Mouse (Mus musculus) Patski (cell line): ENCODE data around the gene Gm20388. TPM values are rescaled to one million over a fixed set of nuclear protein-coding genes. Genes with fewer than 3 reads are reported as not detected.

ENCODE experiments used
- ATAC-seq: fragments of 100-300 bp; one replicate; pipeline ENCODE4 v1.8.0; 2021
- CTCF ChIA-PET: fragments of 350-600 bp; sonication (Branson Sonifier 250); formaldehyde crosslinking; loops from one replicate; lab custom pipeline; 2022; ENCODE audit warnings: inconsistent platforms; lab: Charles Lee
- POLR2A ChIA-PET: fragments of 350-600 bp; sonication (Branson Sonifier 250); formaldehyde crosslinking; loops from one replicate; lab custom pipeline; 2022; ENCODE audit warnings: antibody characterized with exemption, inconsistent platforms; lab: Charles Lee
- DNase-seq: peaks from one replicate; pipeline ENCODE4 v3.0.0-alpha.2; 2011; ENCODE audit warnings: low read depth, low spot score
- H3K27me3 ChIP-seq: fragments of 371-371 bp; one replicate; pipeline ENCODE4 v1.5.1; 2021
- CTCF ChIP-seq: fragments of 100-300 bp; IDR thresholded peaks from one replicate; pipeline ENCODE4 v1.5.1; 2021
- in situ Hi-C: fragments of 300-500 bp; cut with MboI; formaldehyde crosslinking; loops from 3 replicates; pipeline ENCODE4 v1.11.1; 2018; ENCODE audit warnings: low pct_unique_long_range_greater_than_20kb, mixed read lengths
- polyA plus RNA-seq: library from polyadenylated mRNA; unstranded; gene quantifications from one replicate; pipeline ENCODE4 v1.2.3, GENCODE M21; 2021

Gm20388 gene
- polyA plus RNA-seq, 1 experiment from 2014 or later = 86.7 TPM

GRCm38 (mm10) chr8:121379387-121379786 lies 1468.7 kb downstream of the Gm20388 start:
- no peaks in the 10 kb centered on the region for H3K27me3 ChIP-seq
- ATAC-seq (no peak), DNase-seq (no peak)
- TF ChIP-seq CTCF = no peak
- ChIA-PET CTCF (no interaction called here), POLR2A (no interaction called here)
- in situ Hi-C loops = no loop called here

DNA sequence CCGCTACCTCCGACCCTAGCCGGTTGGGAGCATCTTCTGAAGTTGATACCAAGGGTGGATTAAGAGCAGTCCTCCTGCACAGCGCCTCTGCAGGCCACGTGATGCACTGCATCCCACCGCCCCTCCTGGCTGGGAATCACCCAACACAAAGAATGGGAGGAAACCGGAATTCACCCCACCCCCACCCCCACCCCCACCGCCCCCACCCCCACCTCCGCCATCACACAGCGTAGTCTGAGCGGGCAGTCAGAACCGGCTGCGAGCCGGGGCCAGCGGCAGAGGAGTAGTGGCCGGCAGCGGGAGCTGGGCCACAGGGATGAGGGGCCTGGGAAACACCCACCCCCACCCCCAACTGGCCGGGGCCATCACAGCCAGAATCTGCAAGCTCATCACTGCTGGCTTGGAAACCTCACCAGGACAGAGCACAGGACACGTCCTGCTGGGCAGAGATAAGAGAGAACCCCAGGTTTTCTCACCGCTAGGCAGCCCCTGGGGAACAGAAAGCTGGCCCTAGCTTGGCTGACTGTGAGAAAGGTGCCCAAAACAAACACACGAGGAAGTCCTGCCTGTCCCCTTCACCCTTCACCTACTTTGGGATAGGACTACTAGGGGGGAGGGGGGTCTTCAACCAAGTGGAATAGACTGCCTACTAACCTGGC lies 1472.1 kb downstream of the Gm20388 start:
- POLR2A ChIA-PET = interaction anchor here (0.6 to 1.1 kb wide), 2 partner anchors 12 to 271 kb away, joined by 3 read pairs; no protein-coding TSS in a partner anchor
- CTCF ChIA-PET = interaction anchor here (1.0 kb wide), 1 partner anchor 10 kb away, joined by 5 read pairs; no protein-coding TSS in a partner anchor
- DNase-seq = no peak
- no peak for TF ChIP-seq CTCF
- ATAC-seq = no peak
- H3K27me3 ChIP-seq = no peaks in the 10 kb centered on the region
- in situ Hi-C loops = no loop called here

- no peak for TF ChIP-seq CTCF
- ATAC-seq = no peak
- ChIA-PET CTCF (no interaction called here), POLR2A (no interaction called here)
- no peak for DNase-seq
- H3K27me3 ChIP-seq = no peaks in the 10 kb centered on the region
- in situ Hi-C loops = no loop called here
Measured at GRCm38 (mm10) chr8:121385540-121385939, 1474.9 kb downstream of the Gm20388 start.

GRCm38 (mm10) chr8:121390608-121391007 lies 1480.0 kb downstream of the Gm20388 start:
- DNase-seq (no peak), ATAC-seq (no peak)
- no peak for TF ChIP-seq CTCF
- CTCF ChIA-PET = interaction anchor here (1.0 to 1.3 kb wide), 2 partner anchors 173 to 277 kb away, joined by 3 read pairs; no protein-coding TSS in a partner anchor
- in situ Hi-C loops = loop anchor here (10.0 kb wide), 1 partner anchor 156 kb away; no protein-coding TSS in a partner anchor
- H3K27me3 ChIP-seq = peaks cover 25% of the 10 kb centered on the region
- POLR2A ChIA-PET = no interaction called here

DNA sequence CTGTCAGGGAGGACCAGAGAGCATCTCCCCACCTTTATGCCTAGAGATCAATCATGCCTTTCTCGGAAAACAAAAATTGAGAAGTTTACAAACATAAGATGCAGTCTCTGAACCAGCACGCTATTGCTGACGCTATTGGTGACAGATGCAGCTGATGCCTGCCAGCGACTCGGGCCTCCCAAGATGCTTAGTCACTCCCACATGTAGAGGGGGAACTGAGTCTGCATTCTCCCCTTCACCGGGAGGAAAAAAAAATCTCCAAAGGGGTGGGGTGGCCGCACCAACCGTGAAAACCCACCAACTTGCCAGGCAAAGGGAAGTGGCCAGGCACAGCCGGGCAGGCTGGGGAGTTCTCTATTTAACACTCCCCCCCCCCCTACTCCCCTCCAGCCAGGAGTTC lies 1480.6 kb downstream of the Gm20388 start:
- no peak for TF ChIP-seq CTCF
- peaks cover 25% of the 10 kb centered on the region for H3K27me3 ChIP-seq
- DNase-seq (no peak), ATAC-seq (no peak)
- CTCF ChIA-PET = interaction anchor here (1.0 to 1.6 kb wide), 4 partner anchors 123 to 293 kb away, joined by 3 to 7 read pairs (median 3); no protein-coding TSS in a partner anchor
- POLR2A ChIA-PET = no interaction called here
- in situ Hi-C loops = loop anchor here (10.0 kb wide), 1 partner anchor 156 kb away; no protein-coding TSS in a partner anchor

DNA sequence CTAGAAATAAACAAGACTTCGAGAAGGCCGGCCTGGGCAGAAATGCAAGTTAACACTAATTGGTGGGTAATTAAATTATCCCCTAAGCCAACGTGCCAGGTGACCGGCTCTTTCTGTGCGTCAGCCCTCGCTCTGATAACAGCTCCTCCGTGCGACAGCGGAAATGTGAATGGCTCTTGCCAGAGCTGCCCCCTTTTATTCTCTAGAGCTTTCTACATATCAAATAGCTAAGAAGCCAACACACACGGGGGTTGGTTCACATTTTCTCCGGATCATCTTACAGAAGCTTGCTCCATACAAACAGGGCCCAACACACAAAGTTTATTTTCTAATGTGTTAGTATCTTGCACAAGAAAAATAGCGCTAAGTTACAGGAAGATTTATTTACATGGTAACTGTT lies 1481.1 kb downstream of the Gm20388 start:
- DNase-seq = no peak
- H3K27me3 ChIP-seq = peaks cover 25% of the 10 kb centered on the region
- in situ Hi-C loops = loop anchor here (10.0 kb wide), 1 partner anchor 157 kb away; no protein-coding TSS in a partner anchor
- POLR2A ChIA-PET = no interaction called here
- ATAC-seq = no peak
- no peak for TF ChIP-seq CTCF
- CTCF ChIA-PET = interaction anchor here (1.3 to 1.6 kb wide), 6 partner anchors 22 to 294 kb away, joined by 3 to 7 read pairs (median 3); no protein-coding TSS in a partner anchor

DNA sequence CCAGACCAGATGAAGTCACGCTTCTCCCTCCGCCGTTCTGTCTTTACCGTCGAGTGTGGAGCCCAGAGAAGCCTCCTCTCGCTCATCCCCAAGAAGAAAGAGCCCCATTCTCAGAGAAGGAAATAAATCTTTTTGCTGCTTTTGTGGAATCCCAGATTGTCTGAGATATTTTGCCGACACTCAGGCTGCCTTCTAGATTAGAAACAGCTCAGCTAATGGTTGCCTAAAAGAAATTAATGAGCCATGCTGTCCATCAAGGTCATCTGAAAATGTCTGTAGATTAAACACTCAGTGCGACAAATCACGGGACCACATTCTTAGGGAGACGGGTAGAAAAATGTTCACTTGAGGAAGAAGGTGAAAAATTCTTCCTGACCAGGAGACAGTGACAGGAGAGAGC lies 1481.8 kb downstream of the Gm20388 start:
- ChIA-PET CTCF (interaction anchor here (0.6 to 1.6 kb wide), 8 partner anchors 9 to 294 kb away, joined by 3 to 7 read pairs (median 4); no protein-coding TSS in a partner anchor), POLR2A (no interaction called here)
- no peak for TF ChIP-seq CTCF
- in situ Hi-C loops = loop anchor here (10.0 kb wide), 1 partner anchor 158 kb away; no protein-coding TSS in a partner anchor
- DNase-seq = peak; percentile 13
- peaks cover 25% of the 10 kb centered on the region for H3K27me3 ChIP-seq
- ATAC-seq = no peak

DNA sequence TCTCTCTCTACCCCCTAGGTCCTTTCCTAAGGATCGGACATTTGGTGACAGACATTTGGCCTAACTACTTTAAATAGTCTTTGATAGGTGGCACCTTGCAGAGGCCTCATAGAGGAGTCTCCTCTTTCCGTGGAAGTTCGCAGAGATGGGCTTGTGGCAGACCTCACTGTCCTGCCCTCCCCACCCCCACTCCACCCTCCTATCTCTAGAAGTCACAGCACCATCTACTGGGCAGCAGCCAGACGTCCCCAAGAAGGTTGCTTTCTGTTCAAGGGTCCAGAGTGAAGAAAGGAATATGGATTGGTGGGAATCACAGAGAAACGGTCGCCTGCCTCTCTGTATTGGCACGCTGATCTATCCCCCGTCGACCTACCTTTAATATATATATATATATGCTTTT lies 1482.5 kb downstream of the Gm20388 start:
- peak; percentile 76 for TF ChIP-seq CTCF
- ATAC-seq (peak; percentile 35), DNase-seq (peak; percentile 28)
- ChIA-PET CTCF (interaction anchor here (0.9 to 1.6 kb wide), 6 partner anchors 10 to 295 kb away, joined by 3 to 7 read pairs (median 4); no protein-coding TSS in a partner anchor), POLR2A (no interaction called here)
- in situ Hi-C loops = loop anchor here (10.0 kb wide), 1 partner anchor 158 kb away; no protein-coding TSS in a partner anchor
- peaks cover 25% of the 10 kb centered on the region for H3K27me3 ChIP-seq

DNA sequence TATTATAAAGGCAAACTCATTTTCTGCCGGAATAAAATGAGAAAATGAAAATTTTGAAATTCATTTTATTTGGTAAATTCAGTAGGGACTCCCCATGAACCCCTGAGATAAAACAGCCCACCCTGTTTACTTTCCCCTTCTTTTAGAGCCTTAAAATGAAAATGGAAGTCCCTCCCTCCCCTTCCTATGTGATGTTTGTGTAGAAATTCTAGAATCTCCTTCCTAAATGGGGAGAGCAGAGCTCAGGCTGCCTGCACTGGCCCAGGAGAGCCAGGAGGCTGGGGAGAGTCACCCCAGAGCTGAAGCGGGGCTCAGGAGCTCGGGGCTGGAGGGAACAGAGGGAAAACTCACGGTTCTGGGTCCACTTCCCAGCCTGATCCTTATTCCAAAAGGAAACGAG lies 1484.0 kb downstream of the Gm20388 start:
- TF ChIP-seq CTCF = no peak
- in situ Hi-C loops = loop anchor here (5.0 to 10.0 kb wide), 3 partner anchors 118 to 282 kb away; no protein-coding TSS in a partner anchor
- CTCF ChIA-PET = no interaction called here

GRCm38 (mm10) chr8:121395316-121395715 lies 1484.7 kb downstream of the Gm20388 start:
- peaks cover 29% of the 10 kb centered on the region for H3K27me3 ChIP-seq
- POLR2A ChIA-PET = no interaction called here
- in situ Hi-C loops = loop anchor here (5.0 to 10.0 kb wide), 3 partner anchors 117 to 283 kb away; no protein-coding TSS in a partner anchor
- DNase-seq (no peak), ATAC-seq (no peak)
- TF ChIP-seq CTCF = no peak
- CTCF ChIA-PET = interaction anchor here (1.2 kb wide), 1 partner anchor 118 kb away, joined by 3 read pairs; no protein-coding TSS in a partner anchor

More for the DNA sequence above, 1484.0 kb downstream of the Gm20388 start:
- DNase-seq (no peak), ATAC-seq (no peak)
- POLR2A ChIA-PET = interaction anchor here (0.7 kb wide), 1 partner anchor 12 kb away, joined by 3 read pairs; no protein-coding TSS in a partner anchor
- peaks cover 25% of the 10 kb centered on the region for H3K27me3 ChIP-seq
